Mouse (Mus musculus): Measurements from ENCODE around the gene Pth2r. TPM values are rescaled to one million over a fixed set of nuclear protein-coding genes. Genes with fewer than 3 reads are reported as not detected.

Pth2r gene
- total RNA-seq (2014; rRNA removed) (1.5 and 3.4 TPM in 2 replicates), polyA plus RNA-seq (2015; fragmentation: Nextera tagmentation; extraction: Ambion mirVana) (2.1 and 2.3 TPM in 2 replicates)

GRCm38 (mm10) chr1:65281756-65282155 is at the start of gene Pth2r:
Gene Pth2r, plus strand, starts transcription at chr1:65282056.
- Histone ChIP-seq H3K9ac (replicated peaks; ENCODE audit: low read length, poor library complexity, severe bottlenecking) (no peak within 1 kb of the TSS), H3K36me3 (ENCODE audit: insufficient read depth, low read length) (no peaks in the 10 kb centered on the region), H3K4me1 (ENCODE audit: insufficient read depth, low read length) (no peaks in the 10 kb centered on the region; the same call in 1 of the 2 replicates), H3K4me3 (ENCODE audit: low read depth, low read length) (no peak within 1 kb of the TSS), H3K9me3 (ENCODE audit: low read length) (no peaks in the 10 kb centered on the region), H3K27me3 (ENCODE audit: insufficient read depth, low read length) (no peaks in the 10 kb centered on the region), H3K4me2 (ENCODE audit: low read depth, low read length, poor library complexity, severe bottlenecking) (no peak within 1 kb of the TSS), H3K27ac (ENCODE audit: low read depth, low read length) (no peak within 1 kb of the TSS)
- no peak for ATAC-seq (ENCODE audit: low FRiP score)
- DNase-seq (ENCODE audit: low spot score) = no peak
- no peak for TF ChIP-seq CTCF (IDR thresholded peaks at IDR 0.05)
- 76% methylated on average over 6 of the region's 6 CpGs for WGBS

- 83% methylated on average over 3 of the region's 3 CpGs for WGBS
- no peak for TF ChIP-seq CTCF (IDR thresholded peaks at IDR 0.05)
- Histone ChIP-seq H3K9ac (replicated peaks; ENCODE audit: low read length, poor library complexity, severe bottlenecking) (no peak overlapping the region), H3K4me2 (ENCODE audit: low read depth, low read length, poor library complexity, severe bottlenecking) (no peak overlapping the region), H3K27me3 (ENCODE audit: insufficient read depth, low read length) (no peaks in the 10 kb centered on the region), H3K9me3 (ENCODE audit: low read length) (no peaks in the 10 kb centered on the region), H3K27ac (ENCODE audit: low read depth, low read length) (no peak overlapping the region), H3K4me3 (ENCODE audit: low read depth, low read length) (no peak overlapping the region), H3K4me1 (ENCODE audit: insufficient read depth, low read length) (no peaks in the 10 kb centered on the region), H3K36me3 (ENCODE audit: insufficient read depth, low read length) (peaks cover 5% of the 10 kb centered on the region; the same call in 1 of the 2 replicates)
- ATAC-seq (ENCODE audit: low FRiP score) (no peak), DNase-seq (ENCODE audit: low spot score) (no peak)
Measured at GRCm38 (mm10) chr1:65237712-65238111, 44.1 kb upstream of the Pth2r start.

- Histone ChIP-seq H3K9me3 (ENCODE audit: low read length) (no peaks in the 10 kb centered on the region), H3K4me2 (ENCODE audit: low read depth, low read length, poor library complexity, severe bottlenecking) (no peak overlapping the region), H3K9ac (replicated peaks; ENCODE audit: low read length, poor library complexity, severe bottlenecking) (no peak overlapping the region), H3K27ac (ENCODE audit: low read depth, low read length) (no peak overlapping the region), H3K4me3 (ENCODE audit: low read depth, low read length) (no peak overlapping the region), H3K27me3 (ENCODE audit: insufficient read depth, low read length) (no peaks in the 10 kb centered on the region), H3K4me1 (ENCODE audit: insufficient read depth, low read length) (no peaks in the 10 kb centered on the region), H3K36me3 (ENCODE audit: insufficient read depth, low read length) (peaks cover 13% of the 10 kb centered on the region; the same call in 1 of the 2 replicates)
- ATAC-seq (ENCODE audit: low FRiP score) (no peak), DNase-seq (ENCODE audit: low spot score) (no peak)
- TF ChIP-seq CTCF (IDR thresholded peaks at IDR 0.05) = no peak
- WGBS = 98% methylated on average over 1 of the region's 1 CpGs
Measured at GRCm38 (mm10) chr1:65245637-65246036, 36.2 kb upstream of the Pth2r start.

GRCm38 (mm10) chr1:65280461-65280860 is 1.4 kb upstream of the Pth2r start:
- DNase-seq (ENCODE audit: low spot score) = peak; percentile 9
- ATAC-seq (ENCODE audit: low FRiP score) = no peak
- Histone ChIP-seq H3K4me1 (ENCODE audit: insufficient read depth, low read length) (no peaks in the 10 kb centered on the region; the same call in 1 of the 2 replicates), H3K36me3 (ENCODE audit: insufficient read depth, low read length) (no peaks in the 10 kb centered on the region), H3K4me2 (ENCODE audit: low read depth, low read length, poor library complexity, severe bottlenecking) (no peak overlapping the region), H3K4me3 (ENCODE audit: low read depth, low read length) (no peak overlapping the region), H3K27me3 (ENCODE audit: insufficient read depth, low read length) (no peaks in the 10 kb centered on the region), H3K9ac (replicated peaks; ENCODE audit: low read length, poor library complexity, severe bottlenecking) (no peak overlapping the region), H3K27ac (ENCODE audit: low read depth, low read length) (no peak overlapping the region), H3K9me3 (ENCODE audit: low read length) (no peaks in the 10 kb centered on the region)
- 29% methylated on average over 3 of the region's 3 CpGs for WGBS
- no peak for TF ChIP-seq CTCF (IDR thresholded peaks at IDR 0.05)

- peak; percentile 84 for TF ChIP-seq CTCF (IDR thresholded peaks at IDR 0.05)
- H3K9ac ChIP-seq (replicated peaks; ENCODE audit: low read length, poor library complexity, severe bottlenecking) = no peak overlapping the region
- no peak overlapping the region for H3K27ac ChIP-seq (ENCODE audit: low read depth, low read length)
- ATAC-seq (ENCODE audit: low FRiP score) (0 out of 2 replicates have a peak, but pooled peaks have one; percentile 31), DNase-seq (ENCODE audit: low spot score) (peak; percentile 84)
- H3K4me3 ChIP-seq (ENCODE audit: low read depth, low read length) = no peak overlapping the region
- WGBS = 7% methylated on average over 6 of the region's 6 CpGs
- H3K36me3 ChIP-seq (ENCODE audit: insufficient read depth, low read length) = no peaks in the 10 kb centered on the region
- no peaks in the 10 kb centered on the region; the same call in 1 of the 2 replicates for H3K4me1 ChIP-seq (ENCODE audit: insufficient read depth, low read length)
- no peaks in the 10 kb centered on the region for H3K9me3 ChIP-seq (ENCODE audit: low read length)
- no peaks in the 10 kb centered on the region for H3K27me3 ChIP-seq (ENCODE audit: insufficient read depth, low read length)
- H3K4me2 ChIP-seq (ENCODE audit: low read depth, low read length, poor library complexity, severe bottlenecking) = no peak overlapping the region
Measured at GRCm38 (mm10) chr1:65282766-65283165, 910 bp downstream of the Pth2r start.

GRCm38 (mm10) chr1:65308476-65308875 is 26.6 kb downstream of the Pth2r start:
- ATAC-seq (ENCODE audit: low FRiP score) (no peak), DNase-seq (ENCODE audit: low spot score) (no peak)
- H3K4me2 ChIP-seq (ENCODE audit: low read depth, low read length, poor library complexity, severe bottlenecking) = no peak overlapping the region
- H3K9ac ChIP-seq (replicated peaks; ENCODE audit: low read length, poor library complexity, severe bottlenecking) = no peak overlapping the region
- H3K27me3 ChIP-seq (ENCODE audit: insufficient read depth, low read length) = peaks cover 4% of the 10 kb centered on the region; the same call in 1 of the 2 replicates
- H3K9me3 ChIP-seq (ENCODE audit: low read length) = no peaks in the 10 kb centered on the region
- H3K4me3 ChIP-seq (ENCODE audit: low read depth, low read length) = no peak overlapping the region
- H3K4me1 ChIP-seq (ENCODE audit: insufficient read depth, low read length) = peaks cover 5% of the 10 kb centered on the region; the same call in 1 of the 2 replicates
- no peak overlapping the region for H3K27ac ChIP-seq (ENCODE audit: low read depth, low read length)
- TF ChIP-seq CTCF (IDR thresholded peaks at IDR 0.05) = no peak
- no peaks in the 10 kb centered on the region for H3K36me3 ChIP-seq (ENCODE audit: insufficient read depth, low read length)
- 80% methylated on average over 3 of the region's 3 CpGs for WGBS
